Mouse (Mus musculus): ENCODE data around the gene Map3k13.

The Map3k13 gene

GRCm38 (mm10) chr16:21852374-21852773 lies 58.2 kb downstream of the Map3k13 start:
- DNase-seq (ENCODE audit: low read depth, low spot score) = no peak

DNA sequence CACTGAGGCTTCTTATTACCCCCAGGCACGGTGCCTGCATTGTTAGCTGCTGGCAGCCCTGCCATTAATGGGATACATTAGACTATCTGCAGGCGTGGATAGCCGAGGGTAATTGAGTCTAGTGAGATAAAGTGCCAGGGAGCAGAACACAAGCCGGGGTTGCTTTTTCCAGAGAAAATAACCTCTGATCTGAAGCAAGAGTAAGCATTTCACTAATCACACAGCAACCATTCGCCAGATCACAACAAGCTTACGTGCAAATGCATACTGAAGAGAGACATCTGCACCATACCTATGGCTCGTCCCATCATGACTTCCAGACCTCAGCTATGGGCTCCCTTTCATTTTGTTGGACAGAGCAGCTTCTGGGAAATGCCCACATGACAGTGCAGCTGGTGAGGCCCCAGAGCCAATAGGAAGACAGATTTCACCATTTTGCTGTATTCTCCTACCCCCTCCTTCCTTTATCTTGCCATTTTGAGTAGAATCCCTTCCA lies 59.3 kb downstream of the Map3k13 start:
- DNase-seq (ENCODE audit: low read depth, low spot score) = no peak

- no peak for DNase-seq (ENCODE audit: low read depth, low spot score)
Measured at GRCm38 (mm10) chr16:21854589-21855284, 60.6 kb downstream of the Map3k13 start.

DNA sequence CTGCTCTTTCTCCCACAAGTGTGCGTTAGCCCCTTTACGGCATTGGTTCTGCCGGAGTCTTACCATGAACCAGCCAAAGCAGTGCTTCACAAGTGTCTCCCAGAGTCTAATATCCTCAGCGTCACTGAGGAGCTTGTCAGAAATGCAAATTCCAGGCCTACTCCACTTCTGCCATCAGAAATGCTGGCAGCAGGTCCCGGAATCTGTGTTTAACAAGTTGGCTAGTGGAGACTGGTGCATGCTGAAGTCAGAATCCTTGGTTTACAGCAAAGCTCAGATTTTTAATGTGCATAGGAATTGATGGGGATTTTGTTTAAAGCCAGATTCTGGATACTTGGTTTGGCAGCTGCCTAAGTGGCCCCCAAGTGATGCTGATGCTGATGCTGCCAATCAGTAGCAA lies 62.0 kb downstream of the Map3k13 start:
- no peak for DNase-seq (ENCODE audit: low read depth, low spot score)

DNA sequence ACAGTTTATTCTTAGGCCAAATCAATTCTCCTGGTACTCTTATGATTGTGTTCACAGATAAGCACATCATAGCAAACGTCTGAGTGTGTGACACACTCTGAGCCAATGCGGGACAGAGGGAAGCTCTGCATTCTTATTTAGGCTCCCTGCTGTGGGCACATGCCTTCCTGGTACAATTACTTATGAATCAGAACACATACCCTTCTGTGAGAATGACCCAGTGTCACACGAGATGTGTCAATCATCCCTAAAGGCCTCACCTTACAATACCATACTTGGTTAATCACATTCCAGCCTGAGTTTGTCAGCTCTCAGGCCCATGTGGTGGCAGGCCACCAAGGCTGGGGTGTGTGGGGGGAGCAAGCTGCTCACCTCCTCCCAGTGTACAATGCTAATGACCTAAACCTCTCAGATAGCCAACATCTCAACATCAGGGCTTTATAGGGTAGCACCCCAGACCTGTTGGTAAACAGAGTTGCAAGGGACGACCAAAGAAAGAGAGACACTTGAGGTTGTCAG lies 63.0 kb downstream of the Map3k13 start:
- no peak for DNase-seq (ENCODE audit: low read depth, low spot score)

- DNase-seq (ENCODE audit: low read depth, low spot score) = no peak
Measured at GRCm38 (mm10) chr16:21858163-21858562, 64.0 kb downstream of the Map3k13 start.

- DNase-seq (ENCODE audit: low read depth, low spot score) = no peak
Measured at GRCm38 (mm10) chr16:21858882-21859281, 64.7 kb downstream of the Map3k13 start.

DNA sequence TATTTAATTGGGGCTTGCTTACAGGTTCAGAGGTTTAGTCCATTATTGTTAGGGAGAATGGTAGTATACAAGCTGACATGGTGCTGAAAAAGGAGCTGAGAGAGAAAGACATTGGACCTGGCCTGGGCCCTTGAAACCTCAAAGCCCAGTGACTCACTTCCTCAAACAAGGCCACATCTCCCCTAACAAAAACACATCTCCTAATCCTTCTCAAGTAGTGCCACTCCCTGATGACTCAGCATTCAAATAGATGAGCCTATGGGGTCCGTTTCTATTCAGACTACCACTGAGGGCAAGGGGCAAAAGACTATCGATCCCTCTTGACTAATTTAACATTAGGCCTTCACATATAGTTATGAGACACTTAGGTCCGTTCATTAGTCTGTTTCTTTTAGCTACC lies 68.3 kb downstream of the Map3k13 start:
- DNase-seq (ENCODE audit: low read depth, low spot score) = no peak

DNA sequence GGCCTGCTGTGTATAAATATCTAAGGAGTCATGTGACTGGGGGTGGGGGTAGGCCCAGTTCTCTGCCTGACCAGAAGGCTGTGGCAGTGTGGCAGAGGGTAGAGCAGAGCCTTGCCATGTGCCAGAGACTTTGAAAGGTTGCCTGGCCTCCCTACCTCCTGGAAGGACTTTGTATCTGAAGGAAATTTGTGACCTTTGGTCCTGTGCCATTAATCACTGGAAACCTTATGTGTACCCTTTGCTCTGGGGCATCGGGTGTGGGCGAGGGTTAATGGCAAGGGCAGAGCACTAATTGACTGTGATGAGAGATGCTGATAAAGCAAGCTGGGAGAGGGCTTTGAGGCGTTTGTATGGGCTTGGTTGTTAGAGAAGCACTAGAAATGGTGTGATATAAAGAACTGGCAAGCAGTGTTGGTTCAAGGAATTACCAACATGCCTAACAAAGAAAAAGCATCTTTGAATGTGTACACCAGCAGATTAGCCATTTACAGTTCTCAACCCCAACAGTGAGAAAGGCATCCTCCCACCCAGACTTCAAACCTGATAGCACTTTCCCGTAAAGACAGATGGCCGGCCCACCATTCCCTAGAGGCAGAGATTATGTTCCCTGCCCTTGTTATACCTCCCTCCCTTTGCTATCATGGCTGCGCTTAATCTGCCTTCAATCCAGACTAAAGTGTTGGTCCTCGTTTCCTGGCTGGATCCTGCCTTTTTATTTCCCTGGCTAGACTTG lies 71.3 kb downstream of the Map3k13 start:
- no peak for DNase-seq (ENCODE audit: low read depth, low spot score)

- DNase-seq (ENCODE audit: low read depth, low spot score) = no peak
Measured at GRCm38 (mm10) chr16:21865983-21866575, 71.9 kb downstream of the Map3k13 start.

DNA sequence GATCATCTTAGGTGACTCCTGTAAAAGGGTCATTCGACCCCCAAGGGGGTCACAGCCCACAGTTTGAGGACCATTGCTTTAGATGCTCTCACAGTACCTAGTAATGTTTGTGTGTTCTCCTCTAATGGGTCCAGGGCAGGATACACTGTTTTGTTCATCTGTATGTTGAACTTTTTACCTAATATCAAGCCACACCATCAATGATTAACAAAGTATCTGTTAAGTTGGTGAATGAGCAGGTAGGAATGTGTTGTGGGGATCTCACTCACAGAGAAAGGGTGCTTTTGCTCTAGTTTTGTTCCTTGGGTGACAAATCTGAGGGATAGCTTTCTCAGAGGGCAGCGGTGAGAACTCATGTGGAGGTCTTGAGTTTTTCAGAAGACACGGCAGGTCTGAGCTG lies 73.6 kb downstream of the Map3k13 start:
- DNase-seq (ENCODE audit: low read depth, low spot score) = no peak

GRCm38 (mm10) chr16:21868651-21869050 lies 74.5 kb downstream of the Map3k13 start:
- DNase-seq (ENCODE audit: low read depth, low spot score) = no peak

GRCm38 (mm10) chr16:21869879-21870278 lies 75.7 kb downstream of the Map3k13 start:
- no peak for DNase-seq (ENCODE audit: low read depth, low spot score)

GRCm38 (mm10) chr16:21877735-21878134 lies 83.6 kb downstream of the Map3k13 start:
- DNase-seq (ENCODE audit: low read depth, low spot score) = no peak

DNA sequence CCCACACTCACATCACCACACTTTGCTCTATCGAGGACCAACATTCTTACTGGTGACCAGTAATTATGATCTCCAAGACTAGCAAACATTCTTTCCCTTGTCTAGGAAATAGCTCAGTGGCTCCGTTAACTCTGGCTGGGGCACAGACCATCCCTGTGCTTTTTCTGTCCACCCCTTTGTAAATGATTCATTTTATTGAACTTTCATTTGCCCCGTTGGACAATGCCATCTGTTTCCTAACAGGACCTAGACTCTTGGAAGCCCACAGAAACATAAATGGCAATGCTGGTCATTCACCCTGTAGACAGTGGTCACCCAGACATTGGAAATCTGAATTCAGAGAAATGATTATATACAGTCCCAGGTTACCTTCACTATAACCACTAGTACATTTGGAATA lies 84.7 kb downstream of the Map3k13 start:
- no peak for DNase-seq (ENCODE audit: low read depth, low spot score)

- DNase-seq (ENCODE audit: low read depth, low spot score) = no peak
Measured at GRCm38 (mm10) chr16:21881181-21881580, 87.0 kb downstream of the Map3k13 start.

DNA sequence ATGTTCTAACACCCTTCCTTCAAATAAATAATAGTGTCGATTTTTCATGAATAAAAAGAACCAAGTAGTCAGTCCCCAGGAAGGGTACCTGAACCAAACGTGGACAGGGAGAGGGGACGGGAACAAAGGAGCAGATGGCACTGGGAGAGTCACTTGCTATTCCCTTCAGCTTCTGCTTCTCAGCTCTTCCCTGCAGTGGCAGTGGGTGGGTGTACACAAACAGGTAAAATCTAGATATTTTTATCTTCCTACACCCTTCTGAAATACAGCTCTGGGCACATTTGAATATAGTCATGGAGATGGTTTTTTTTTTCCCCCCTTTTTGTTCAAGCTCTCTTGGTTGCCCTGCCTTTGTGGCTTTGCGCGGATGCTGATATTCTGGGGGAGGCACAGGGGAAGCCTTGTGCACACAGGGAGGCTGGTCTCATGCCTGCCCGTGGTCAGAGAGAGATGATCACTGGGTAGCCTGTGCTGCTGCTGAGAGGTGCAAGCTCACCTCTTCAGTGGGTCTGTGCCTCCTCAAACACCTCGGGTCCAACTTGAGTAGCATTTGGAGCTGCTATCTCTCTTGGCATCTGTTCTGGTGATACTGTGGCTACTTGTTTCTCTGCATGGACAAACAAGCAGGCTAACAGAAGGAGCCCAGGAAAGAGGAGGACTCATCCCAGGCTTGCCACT lies 87.6 kb downstream of the Map3k13 start:
- DNase-seq (ENCODE audit: low read depth, low spot score) = no peak

- DNase-seq (ENCODE audit: low read depth, low spot score) = no peak
Measured at GRCm38 (mm10) chr16:21887601-21888000, 93.5 kb downstream of the Map3k13 start.

GRCm38 (mm10) chr16:21893890-21894289 lies 99.7 kb downstream of the Map3k13 start:
- DNase-seq (ENCODE audit: low read depth, low spot score) = no peak

GRCm38 (mm10) chr16:21901286-21901685 lies 107.1 kb downstream of the Map3k13 start:
- DNase-seq (ENCODE audit: low read depth, low spot score) = no peak

- no peak for DNase-seq (ENCODE audit: low read depth, low spot score)
Measured at GRCm38 (mm10) chr16:21904636-21905035, 110.5 kb downstream of the Map3k13 start.

DNA sequence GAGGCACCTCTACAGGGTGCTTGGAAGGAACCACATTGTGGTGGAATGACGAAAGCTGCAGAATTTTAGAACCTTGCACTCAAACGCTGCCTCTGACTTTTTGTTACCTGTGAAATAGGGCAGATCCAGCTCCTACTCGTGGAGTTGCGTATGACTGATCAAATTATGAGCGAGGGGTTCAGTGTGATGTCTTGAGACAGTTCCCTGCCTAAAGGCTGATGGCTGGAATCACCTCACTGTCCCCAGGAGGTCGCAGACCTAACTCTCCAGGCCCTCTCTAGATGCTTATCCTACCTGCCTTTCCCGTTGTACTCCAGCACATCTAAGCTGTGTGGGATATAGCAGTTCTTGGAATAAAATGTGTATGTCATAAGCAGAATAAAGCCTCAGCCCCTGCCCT lies 111.8 kb downstream of the Map3k13 start:
- DNase-seq (ENCODE audit: low read depth, low spot score) = no peak

Measured in c-Kit-negative CD71-positive TER-119-positive erythroid progenitor cells, embryonic 14.5 days (primary cell).